Mouse (Mus musculus): ENCODE results near the gene Spata31d1d. TPM values are rescaled to one million over a fixed set of nuclear protein-coding genes. Genes with fewer than 3 reads are reported as not detected.
A peak's percentile ranks its signal among the peaks of the same experiment; 100 is the strongest.
"Not testable (repeated sequence)": the region's sequence is repeated elsewhere in the genome, so short reads cannot be mapped to it uniquely, and the experiment has no call there.

The Spata31d1d gene
- polyA plus RNA-seq, 1 experiment from 2014 or later, result not detected

DNA sequence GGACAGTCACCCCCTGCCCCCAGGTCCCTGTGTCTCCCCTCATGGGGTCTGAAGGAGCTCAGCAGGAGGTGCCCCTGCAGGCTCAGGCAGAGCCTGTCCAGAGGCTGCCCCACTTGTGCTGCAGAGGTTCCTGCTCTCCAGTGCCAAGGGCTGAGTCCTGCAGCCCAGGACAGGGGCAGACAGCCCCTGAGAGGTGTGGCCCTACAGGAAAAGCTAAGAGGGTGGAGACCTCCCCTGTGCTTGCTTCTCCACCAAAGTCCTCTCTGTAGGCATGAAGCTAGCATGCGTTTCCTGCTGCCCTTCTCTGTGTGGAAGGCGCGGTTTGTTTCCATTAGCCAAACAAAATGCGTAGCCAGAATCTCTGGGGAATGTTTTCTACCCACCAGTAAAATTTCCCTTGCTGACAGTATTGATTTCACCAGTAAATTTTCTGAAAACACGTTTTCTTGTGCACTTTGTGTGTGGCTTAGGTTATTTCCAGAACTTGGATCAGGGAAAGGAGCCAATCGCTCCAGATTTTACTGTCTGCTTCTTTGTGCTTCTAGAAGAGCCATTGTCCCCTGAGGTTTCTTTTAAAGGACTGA lies 12.6 kb downstream of the Spata31d1d start:
- not testable (repeated sequence) for ATAC-seq
- WGBS, result 44% methylated on average over 6 of the region's 6 CpGs

DNA sequence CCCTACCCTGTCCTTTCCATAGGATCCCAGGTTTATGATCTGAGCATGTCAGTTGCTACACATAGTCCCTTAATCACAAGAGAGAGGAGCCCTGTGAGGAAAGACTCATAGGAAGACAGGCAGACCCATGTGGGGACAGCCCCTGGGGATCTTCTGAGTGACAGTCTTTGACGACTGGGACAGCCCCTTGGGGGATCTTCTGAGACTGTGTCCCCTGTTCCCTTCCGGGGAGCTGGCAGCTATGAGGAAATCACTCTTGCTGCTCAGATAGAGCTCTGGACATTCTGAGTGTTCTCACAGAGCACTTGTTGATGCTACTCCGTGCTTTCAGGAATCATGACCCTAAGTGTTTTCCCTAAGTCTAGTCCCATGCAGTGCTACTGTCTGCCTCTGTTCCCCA lies 17.8 kb downstream of the Spata31d1d start:
- Histone ChIP-seq H3K4me1 (replicated peaks; ENCODE audit: control insufficient read depth, insufficient read depth, low read length) (no peaks in the 10 kb centered on the region), H3K27me3 (replicated peaks; ENCODE audit: control insufficient read depth, insufficient read depth, low read length) (no peaks in the 10 kb centered on the region), H3K9me3 (ENCODE audit: control insufficient read depth, low read length) (no peaks in the 10 kb centered on the region), H3K27ac (ENCODE audit: low read length) (no peak overlapping the region), H3K9ac (replicated peaks; ENCODE audit: low read depth, low read length) (no peak overlapping the region), H3K4me2 (ENCODE audit: low read length) (no peak overlapping the region), H3K36me3 (ENCODE audit: control insufficient read depth, insufficient read depth) (no peaks in the 10 kb centered on the region), H3K4me3 (replicated peaks; ENCODE audit: low read length) (no peak overlapping the region)
- 32% methylated on average over 3 of the region's 3 CpGs for WGBS
- ATAC-seq, result no peak

More for the DNA sequence above, 12.6 kb downstream of the Spata31d1d start:
- H3K27me3 ChIP-seq (replicated peaks; ENCODE audit: control insufficient read depth, insufficient read depth, low read length); H3K9ac ChIP-seq (replicated peaks; ENCODE audit: low read depth, low read length); H3K36me3 ChIP-seq (ENCODE audit: control insufficient read depth, insufficient read depth); H3K9me3 ChIP-seq (ENCODE audit: control insufficient read depth, low read length); H3K4me3 ChIP-seq (replicated peaks; ENCODE audit: low read length); H3K27ac ChIP-seq (ENCODE audit: low read length); H3K4me1 ChIP-seq (replicated peaks; ENCODE audit: control insufficient read depth, insufficient read depth, low read length); H3K4me2 ChIP-seq (ENCODE audit: low read length): not testable (repeated sequence)

DNA sequence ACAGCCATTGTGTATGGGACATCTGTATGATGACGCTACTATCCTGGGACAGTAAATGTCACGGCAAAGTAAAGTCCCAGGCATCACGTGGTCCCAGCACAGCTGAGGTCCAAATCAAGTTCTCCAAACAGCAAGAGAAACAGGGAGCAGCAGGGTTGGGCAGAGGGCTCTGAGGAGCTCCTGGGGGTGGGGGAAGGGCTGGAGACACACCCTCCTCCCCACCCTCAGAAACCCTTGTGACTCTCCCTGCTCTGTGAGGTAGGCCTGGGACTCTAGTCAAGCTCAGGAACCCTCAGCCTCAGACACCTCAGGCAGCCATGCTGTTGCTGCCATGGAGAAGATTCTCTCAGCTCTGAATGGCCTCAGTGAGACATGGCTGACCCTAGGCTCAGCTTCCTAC lies 19.6 kb downstream of the Spata31d1d start, which contains the start of gene Spata31d1b:
Gene Spata31d1b (plus strand): TSS at position 301 of the 400 bp plus-strand sequence.
- not testable (repeated sequence) for H3K4me3 ChIP-seq (replicated peaks; ENCODE audit: low read length); H3K27me3 ChIP-seq (replicated peaks; ENCODE audit: control insufficient read depth, insufficient read depth, low read length); ATAC-seq; H3K36me3 ChIP-seq (ENCODE audit: control insufficient read depth, insufficient read depth); H3K27ac ChIP-seq (ENCODE audit: low read length); H3K9ac ChIP-seq (replicated peaks; ENCODE audit: low read depth, low read length); H3K4me1 ChIP-seq (replicated peaks; ENCODE audit: control insufficient read depth, insufficient read depth, low read length); H3K9me3 ChIP-seq (ENCODE audit: control insufficient read depth, low read length); H3K4me2 ChIP-seq (ENCODE audit: low read length)
- 78% methylated on average over 3 of the region's 3 CpGs for WGBS

DNA sequence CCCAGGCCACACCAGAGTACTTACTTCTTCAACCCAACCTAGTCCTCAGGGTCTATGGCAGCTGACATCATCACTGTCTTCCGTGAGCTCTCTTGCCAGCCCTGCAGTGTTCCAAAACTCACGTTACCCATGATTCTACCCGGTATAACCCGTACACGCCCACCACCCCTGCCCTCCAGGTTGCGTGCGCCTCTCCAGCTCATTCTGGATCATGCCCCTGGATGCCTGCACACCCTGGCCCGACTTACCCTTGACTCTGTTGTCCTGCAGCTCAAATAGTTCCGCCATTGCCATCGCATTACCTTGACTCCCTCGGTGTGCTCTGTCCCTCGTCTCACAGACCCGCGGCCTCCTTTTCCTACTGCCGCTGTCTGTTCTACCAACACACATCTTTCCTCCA lies 21.3 kb downstream of the Spata31d1d start, which contains the start of gene Spata31d1a:
Gene Spata31d1a (minus strand): TSS at position 101 of the 400 bp plus-strand sequence.
- no peaks in the 10 kb centered on the region for H3K4me1 ChIP-seq (replicated peaks; ENCODE audit: control insufficient read depth, insufficient read depth, low read length)
- no peak within 1 kb of the TSS for H3K27ac ChIP-seq (ENCODE audit: low read length)
- 93% methylated on average over 15 of the region's 15 CpGs for WGBS
- no peaks in the 10 kb centered on the region for H3K9me3 ChIP-seq (ENCODE audit: control insufficient read depth, low read length)
- H3K4me3 ChIP-seq (replicated peaks; ENCODE audit: low read length), result no peak within 1 kb of the TSS
- no peak within 1 kb of the TSS for H3K9ac ChIP-seq (replicated peaks; ENCODE audit: low read depth, low read length)
- ATAC-seq, result no peak
- no peaks in the 10 kb centered on the region for H3K36me3 ChIP-seq (ENCODE audit: control insufficient read depth, insufficient read depth)
- H3K27me3 ChIP-seq (replicated peaks; ENCODE audit: control insufficient read depth, insufficient read depth, low read length), result no peaks in the 10 kb centered on the region
- H3K4me2 ChIP-seq (ENCODE audit: low read length), result no peak within 1 kb of the TSS

DNA sequence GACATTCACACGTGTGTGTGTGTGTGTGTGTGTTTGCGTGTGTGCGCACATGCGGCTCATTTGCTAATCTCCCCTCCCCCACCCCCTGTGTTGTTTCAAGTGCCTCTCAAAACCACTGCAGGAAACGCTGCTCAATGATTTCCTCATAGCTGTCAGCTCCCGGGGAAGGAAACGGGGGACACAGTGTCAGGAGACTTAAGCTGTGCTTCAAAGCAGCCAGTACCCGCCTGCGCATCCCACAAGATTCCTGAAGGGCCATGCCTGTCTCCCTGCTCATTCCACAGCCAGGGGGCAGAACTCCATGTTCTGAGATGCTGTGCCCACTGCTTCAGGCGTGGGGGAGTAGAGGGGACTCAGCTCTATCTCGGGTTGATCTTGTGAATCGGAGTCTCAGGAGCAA lies 27.0 kb downstream of the Spata31d1d start:
- no peak overlapping the region for H3K4me2 ChIP-seq (ENCODE audit: low read length)
- WGBS, result 59% methylated on average over 12 of the region's 12 CpGs
- no peak overlapping the region for H3K9ac ChIP-seq (replicated peaks; ENCODE audit: low read depth, low read length)
- peak; percentile 59; the same call in 1 of the 2 replicates for ATAC-seq
- H3K9me3 ChIP-seq (ENCODE audit: control insufficient read depth, low read length), result no peaks in the 10 kb centered on the region
- H3K36me3 ChIP-seq (ENCODE audit: control insufficient read depth, insufficient read depth), result no peaks in the 10 kb centered on the region
- H3K27ac ChIP-seq (ENCODE audit: low read length), result no peak overlapping the region
- no peaks in the 10 kb centered on the region for H3K27me3 ChIP-seq (replicated peaks; ENCODE audit: control insufficient read depth, insufficient read depth, low read length)
- no peak overlapping the region for H3K4me3 ChIP-seq (replicated peaks; ENCODE audit: low read length)
- H3K4me1 ChIP-seq (replicated peaks; ENCODE audit: control insufficient read depth, insufficient read depth, low read length), result no peaks in the 10 kb centered on the region; the same call in 1 of the 2 replicates

DNA sequence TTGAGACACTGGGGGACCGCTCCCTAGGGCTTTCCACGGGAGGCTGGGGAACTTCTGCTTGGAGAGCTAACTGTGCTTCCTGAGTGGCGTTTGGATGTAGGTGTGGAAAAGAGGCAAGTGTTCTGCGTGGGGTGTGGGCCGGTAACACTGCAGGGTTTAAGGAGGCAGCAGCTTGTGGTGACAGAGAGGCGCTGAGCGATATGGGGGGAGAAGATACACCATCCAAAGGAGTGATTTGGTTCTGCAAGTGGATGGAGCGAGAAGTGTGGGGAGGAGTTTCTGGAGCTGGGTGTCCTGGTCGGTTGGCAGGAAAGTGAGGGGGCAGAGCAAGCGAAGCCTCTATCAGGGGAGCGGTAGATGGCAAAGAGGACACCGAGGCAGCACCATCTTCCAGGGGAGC lies 28.0 kb downstream of the Spata31d1d start:
- WGBS, result 86% methylated on average over 12 of the region's 12 CpGs
- H3K4me1 ChIP-seq (replicated peaks; ENCODE audit: control insufficient read depth, insufficient read depth, low read length), result no peaks in the 10 kb centered on the region; the same call in 1 of the 2 replicates
- H3K27me3 ChIP-seq (replicated peaks; ENCODE audit: control insufficient read depth, insufficient read depth, low read length), result no peaks in the 10 kb centered on the region
- ATAC-seq, result no peak
- no peak overlapping the region for H3K9ac ChIP-seq (replicated peaks; ENCODE audit: low read depth, low read length)
- no peak overlapping the region for H3K27ac ChIP-seq (ENCODE audit: low read length)
- H3K4me2 ChIP-seq (ENCODE audit: low read length), result no peak overlapping the region
- no peaks in the 10 kb centered on the region for H3K9me3 ChIP-seq (ENCODE audit: control insufficient read depth, low read length)
- no peak overlapping the region for H3K4me3 ChIP-seq (replicated peaks; ENCODE audit: low read length)
- H3K36me3 ChIP-seq (ENCODE audit: control insufficient read depth, insufficient read depth), result no peaks in the 10 kb centered on the region

DNA sequence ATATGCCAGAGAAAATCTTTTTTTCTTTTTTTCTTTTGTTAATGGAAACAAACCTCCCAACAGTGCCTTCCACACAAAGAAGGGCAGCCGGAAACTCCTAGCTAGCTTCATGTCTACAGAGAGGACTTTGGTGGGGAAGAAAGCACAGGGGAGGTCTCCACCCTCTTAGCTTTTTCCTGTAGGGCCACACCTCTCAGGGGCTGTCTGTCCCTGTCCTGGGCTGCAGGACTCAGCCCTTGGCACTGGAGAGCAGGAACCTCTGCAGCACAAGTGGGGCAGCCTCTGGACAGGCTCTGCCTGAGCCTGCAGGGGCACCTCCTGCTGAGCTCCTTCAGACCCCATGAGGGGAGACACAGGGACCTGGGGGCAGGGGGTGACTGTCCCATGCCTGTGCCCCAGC lies 31.4 kb downstream of the Spata31d1d start:
- not testable (repeated sequence) for H3K27me3 ChIP-seq (replicated peaks; ENCODE audit: control insufficient read depth, insufficient read depth, low read length); H3K4me1 ChIP-seq (replicated peaks; ENCODE audit: control insufficient read depth, insufficient read depth, low read length); H3K9me3 ChIP-seq (ENCODE audit: control insufficient read depth, low read length); H3K27ac ChIP-seq (ENCODE audit: low read length); H3K36me3 ChIP-seq (ENCODE audit: control insufficient read depth, insufficient read depth); H3K4me3 ChIP-seq (replicated peaks; ENCODE audit: low read length); ATAC-seq; H3K4me2 ChIP-seq (ENCODE audit: low read length); H3K9ac ChIP-seq (replicated peaks; ENCODE audit: low read depth, low read length)
- 52% methylated on average over 1 of the region's 1 CpGs for WGBS

DNA sequence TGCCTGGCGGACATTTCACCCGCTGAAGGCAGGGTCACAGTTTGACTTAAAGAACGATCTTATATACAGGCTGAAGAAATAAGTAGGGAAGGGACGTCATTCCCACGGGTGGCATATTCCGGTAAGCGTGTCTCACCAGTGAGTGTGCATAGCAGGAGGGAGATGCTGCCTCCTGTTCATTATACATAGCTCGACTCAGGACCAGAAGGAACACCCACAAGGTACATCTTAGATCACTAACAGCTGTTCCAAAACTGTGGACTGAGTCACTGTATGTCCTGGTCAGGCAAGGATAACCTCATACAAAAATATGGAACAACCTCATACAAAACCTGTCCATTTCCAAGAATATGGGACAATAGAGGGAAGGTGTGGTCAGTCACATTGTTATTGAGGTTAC lies 32.4 kb downstream of the Spata31d1d start:
- 88% methylated on average over 8 of the region's 8 CpGs for WGBS
- no peak for ATAC-seq
- H3K4me1 ChIP-seq (replicated peaks; ENCODE audit: control insufficient read depth, insufficient read depth, low read length), result no peaks in the 10 kb centered on the region
- no peak overlapping the region for H3K27ac ChIP-seq (ENCODE audit: low read length)
- no peaks in the 10 kb centered on the region for H3K36me3 ChIP-seq (ENCODE audit: control insufficient read depth, insufficient read depth)
- no peak overlapping the region for H3K4me2 ChIP-seq (ENCODE audit: low read length)
- H3K27me3 ChIP-seq (replicated peaks; ENCODE audit: control insufficient read depth, insufficient read depth, low read length), result no peaks in the 10 kb centered on the region
- H3K4me3 ChIP-seq (replicated peaks; ENCODE audit: low read length), result no peak overlapping the region
- no peaks in the 10 kb centered on the region for H3K9me3 ChIP-seq (ENCODE audit: control insufficient read depth, low read length)
- no peak overlapping the region for H3K9ac ChIP-seq (replicated peaks; ENCODE audit: low read depth, low read length)

DNA sequence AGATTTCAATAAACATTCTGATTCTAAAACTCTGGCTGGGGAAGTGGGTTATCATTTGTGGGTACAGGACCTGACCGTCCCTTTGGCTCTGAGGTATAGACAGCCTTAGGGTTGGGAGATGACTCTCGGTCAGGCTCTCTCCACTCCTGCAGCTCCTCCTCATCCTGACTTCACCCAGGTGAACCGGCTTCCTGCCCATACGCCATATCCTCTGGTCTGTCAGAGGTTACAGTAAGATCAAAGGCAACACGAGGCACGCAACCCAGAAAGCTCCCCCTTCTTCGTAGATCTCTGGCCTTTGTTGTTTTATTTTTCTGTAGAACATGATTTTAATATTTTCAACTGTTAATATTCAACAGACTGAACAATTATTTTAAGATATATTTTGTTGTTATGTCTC lies 35.8 kb downstream of the Spata31d1d start:
- H3K27me3 ChIP-seq (replicated peaks; ENCODE audit: control insufficient read depth, insufficient read depth, low read length), result no peaks in the 10 kb centered on the region
- no peak overlapping the region for H3K9ac ChIP-seq (replicated peaks; ENCODE audit: low read depth, low read length)
- H3K4me3 ChIP-seq (replicated peaks; ENCODE audit: low read length), result no peak overlapping the region
- no peaks in the 10 kb centered on the region for H3K36me3 ChIP-seq (ENCODE audit: control insufficient read depth, insufficient read depth)
- no peaks in the 10 kb centered on the region for H3K9me3 ChIP-seq (ENCODE audit: control insufficient read depth, low read length)
- WGBS, result 93% methylated on average over 7 of the region's 7 CpGs
- H3K4me1 ChIP-seq (replicated peaks; ENCODE audit: control insufficient read depth, insufficient read depth, low read length), result no peaks in the 10 kb centered on the region
- no peak for ATAC-seq
- H3K27ac ChIP-seq (ENCODE audit: low read length), result no peak overlapping the region
- H3K4me2 ChIP-seq (ENCODE audit: low read length), result no peak overlapping the region

DNA sequence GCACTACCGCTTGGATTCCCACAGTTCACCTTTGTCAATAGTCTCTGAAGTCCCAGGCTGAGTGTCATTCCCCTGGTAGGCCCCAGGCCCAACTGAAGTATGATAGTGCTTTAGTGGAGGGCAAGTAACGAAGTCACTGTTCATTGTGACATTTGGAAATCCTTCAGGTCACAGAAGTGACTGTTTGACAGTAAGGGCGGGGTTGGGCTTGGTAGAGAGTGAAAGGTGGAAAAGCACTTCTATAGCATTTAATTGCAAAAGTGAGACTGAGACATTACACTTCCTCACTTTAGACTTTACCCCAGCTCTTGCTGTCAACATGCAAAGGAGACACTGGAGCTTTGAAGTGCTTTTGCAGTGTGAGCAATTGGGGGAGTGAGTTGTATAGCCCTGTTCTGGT lies 37.5 kb downstream of the Spata31d1d start, which contains the start of gene 4921517D22Rik:
Gene 4921517D22Rik (minus strand): TSS at position 101 of the 400 bp plus-strand sequence.
- WGBS, result 81% methylated on average over 3 of the region's 3 CpGs

More for the DNA sequence above, 37.5 kb downstream of the Spata31d1d start, which contains the start of gene 4921517D22Rik:
- no peak for ATAC-seq
- Histone ChIP-seq H3K4me1 (replicated peaks; ENCODE audit: control insufficient read depth, insufficient read depth, low read length) (no peaks in the 10 kb centered on the region), H3K27me3 (replicated peaks; ENCODE audit: control insufficient read depth, insufficient read depth, low read length) (no peaks in the 10 kb centered on the region), H3K9ac (replicated peaks; ENCODE audit: low read depth, low read length) (no peak within 1 kb of the TSS), H3K4me2 (ENCODE audit: low read length) (no peak within 1 kb of the TSS), H3K27ac (ENCODE audit: low read length) (no peak within 1 kb of the TSS), H3K4me3 (replicated peaks; ENCODE audit: low read length) (no peak within 1 kb of the TSS), H3K36me3 (ENCODE audit: control insufficient read depth, insufficient read depth) (no peaks in the 10 kb centered on the region), H3K9me3 (ENCODE audit: control insufficient read depth, low read length) (no peaks in the 10 kb centered on the region)
